9 mouse cellular contexts compared by ENCODE assay signal in genomic region chr10:75560549-75560899, GRCm38 (mm10). TPM values are rescaled to one million over a fixed set of nuclear protein-coding genes. Genes with fewer than 3 reads are reported as not detected.
DNase-seq lines count a peak whose midpoint lies in the region; ATAC-seq and TF ChIP-seq lines count a peak whose summit lies in the region.
"Had no signal": no experiment of that assay in that cellular context is flagged by ENCODE, and none has a peak within 500 bp of the region (broad histone marks: within the 10 kb centered on the region; RNA-seq: fewer than 3 reads in every experiment).

No protein-coding gene starts in this region.

- no peaks in the 10 kb centered on the region for H3K36me3 ChIP-seq in heart, embryonic 13.5 days
- no peaks in the 10 kb centered on the region for H3K36me3 ChIP-seq in ES-Bruce4 (ENCODE audit: control insufficient read depth, insufficient read depth, low read length, poor library complexity, severe bottlenecking)
- no peaks in the 10 kb centered on the region for H3K36me3 ChIP-seq in forebrain, embryonic 16.5 days (ENCODE audit: control insufficient read depth, insufficient read depth)
- H3K36me3 ChIP-seq in midbrain, embryonic 11.5 days (ENCODE audit: control insufficient read depth, insufficient read depth, low read length), result no peaks in the 10 kb centered on the region
- H3K36me3 ChIP-seq: G1E had no signal

- no peak for TF ChIP-seq EP300 in ES-Bruce4 (IDR thresholded peaks at IDR 0.05; ENCODE audit: insufficient read depth, low read depth, low read length)

- H3K27me3 ChIP-seq in heart, embryonic 13.5 days (replicated peaks), result peaks cover 80% of the 10 kb centered on the region
- peaks cover 4% of the 10 kb centered on the region; the same call in 1 of the 2 replicates for H3K27me3 ChIP-seq in ES-Bruce4 (ENCODE audit: control insufficient read depth, insufficient read depth, low read length, poor library complexity, severe bottlenecking)
- H3K27me3 ChIP-seq in forebrain, embryonic 16.5 days (replicated peaks; ENCODE audit: control insufficient read depth, insufficient read depth, low read length), result no peaks in the 10 kb centered on the region
- H3K27me3 ChIP-seq in midbrain, embryonic 11.5 days (ENCODE audit: control insufficient read depth, insufficient read depth, low read length), result peaks cover 25% of the 10 kb centered on the region

- H3K9me3 ChIP-seq in heart, embryonic 13.5 days, result no peaks in the 10 kb centered on the region
- no peaks in the 10 kb centered on the region for H3K9me3 ChIP-seq in ES-Bruce4 (replicated peaks; ENCODE audit: control insufficient read depth, insufficient read depth, low read length, poor library complexity, severe bottlenecking)
- no peaks in the 10 kb centered on the region for H3K9me3 ChIP-seq in forebrain, embryonic 16.5 days (ENCODE audit: control insufficient read depth, low read length)
- H3K9me3 ChIP-seq in midbrain, embryonic 11.5 days (ENCODE audit: control insufficient read depth, low read length), result no peaks in the 10 kb centered on the region
- H3K9me3 ChIP-seq: G1E had no signal

- peak overlapping the region; percentile 67 for H3K4me3 ChIP-seq in heart, embryonic 13.5 days
- peak overlapping the region; percentile 54 for H3K4me3 ChIP-seq in ES-Bruce4 (ENCODE audit: low read depth, low read length)
- peak overlapping the region; percentile 52 for H3K4me3 ChIP-seq in forebrain, embryonic 16.5 days (replicated peaks; ENCODE audit: low read length)
- peak overlapping the region; percentile 48 for H3K4me3 ChIP-seq in midbrain, embryonic 11.5 days (ENCODE audit: low read depth, low read length)

- H3K9ac ChIP-seq in heart, embryonic 13.5 days, result peak overlapping the region; percentile 86
- peak overlapping the region; percentile 64; the same call in 1 of the 2 replicates for H3K9ac ChIP-seq in ES-Bruce4 (ENCODE audit: low read depth, poor library complexity, severe bottlenecking)
- peak overlapping the region; percentile 83 for H3K9ac ChIP-seq in forebrain, embryonic 16.5 days (replicated peaks; ENCODE audit: low read depth, low read length)
- peak overlapping the region; percentile 68 for H3K9ac ChIP-seq in midbrain, embryonic 11.5 days (ENCODE audit: low read length)

- no peak for ATAC-seq in heart, embryonic 13.5 days (ENCODE audit: extremely low read depth, insufficient number of reproducible peaks, low FRiP score, low TSS enrichment)
- peak; percentile 9; the same call in 1 of the 2 replicates for ATAC-seq in forebrain, embryonic 16.5 days
- peak; percentile 12; the same call in 1 of the 2 replicates for ATAC-seq in midbrain, embryonic 11.5 days (ENCODE audit: low FRiP score)

- WGBS in heart, embryonic 13.5 days, result 11% methylated on average over 6 of the region's 6 CpGs
- 14% methylated on average over 6 of the region's 6 CpGs for WGBS in forebrain, embryonic 16.5 days
- 12% methylated on average over 6 of the region's 6 CpGs for WGBS in midbrain, embryonic 11.5 days

- DNase-seq in heart, postnatal 10 days, result no peak
- DNase-seq in midbrain, embryonic 11.5 days (ENCODE audit: low spot score, missing footprints), result no peak
- no peak for DNase-seq in right cerebral cortex, adult 18-20 months
- no peak for DNase-seq in frontal cortex, postnatal 10 days (ENCODE audit: low spot score in 2 of 2)
- DNase-seq in cerebellum, adult 11 months, result no peak

- peak overlapping the region; percentile 99 for H3K4me2 ChIP-seq in heart, embryonic 13.5 days
- peak overlapping the region; percentile 89 for H3K4me2 ChIP-seq in forebrain, embryonic 16.5 days (ENCODE audit: low read length)
- peak overlapping the region; percentile 65 for H3K4me2 ChIP-seq in midbrain, embryonic 11.5 days

- H3K4me1 ChIP-seq in heart, embryonic 13.5 days, result peaks cover 39% of the 10 kb centered on the region
- peaks cover 9% of the 10 kb centered on the region for H3K4me1 ChIP-seq in ES-Bruce4 (ENCODE audit: control insufficient read depth, insufficient read depth, low read length)
- H3K4me1 ChIP-seq in forebrain, embryonic 16.5 days (replicated peaks; ENCODE audit: control insufficient read depth, insufficient read depth, low read length), result peaks cover 42% of the 10 kb centered on the region
- peaks cover 9% of the 10 kb centered on the region for H3K4me1 ChIP-seq in midbrain, embryonic 11.5 days (ENCODE audit: control insufficient read depth, insufficient read depth, low read length)

- H3K27ac ChIP-seq in heart, embryonic 13.5 days (replicated peaks), result no peak overlapping the region
- no peak overlapping the region for H3K27ac ChIP-seq in ES-Bruce4 (ENCODE audit: insufficient read depth, low read length)
- peak overlapping the region; percentile 79 for H3K27ac ChIP-seq in forebrain, embryonic 16.5 days (ENCODE audit: low read length)
- H3K27ac ChIP-seq in midbrain, embryonic 11.5 days (ENCODE audit: low read depth, low read length), result no peak overlapping the region

- no peak for TF ChIP-seq CTCF in ES-Bruce4 (IDR thresholded peaks at IDR 0.05; ENCODE audit: low read depth, low read length)

- no peak for TF ChIP-seq POLR2A in ES-Bruce4 (IDR thresholded peaks at IDR 0.05; ENCODE audit: insufficient read depth, low read length)

- intact Hi-C loops in heart, postnatal 10 days (cut with DNase I), result no loop called here

RNA-seq across cellular contexts. Expression of gene Lrrc75b, which starts 0.4 kb away (rescaled TPM):
- 1.2 TPM in 2 replicates for polyA plus RNA-seq in heart, embryonic 13.5 days (2015; fragmentation: Nextera tagmentation; extraction: Ambion mirVana)
- 1 to 10 TPM; 1.0 to 1.2 TPM for total RNA-seq in heart, postnatal 10 days (2021)
- polyA plus RNA-seq in ES-Bruce4 (2011; ENCODE audit: insufficient read depth, insufficient read length, low read depth, missing spikeins), result not detected in 2 replicates
- 18.0 and 23.4 TPM in 2 replicates for polyA plus RNA-seq in forebrain, embryonic 16.5 days (2015; fragmentation: Nextera tagmentation; extraction: Ambion mirVana)
- polyA plus RNA-seq in midbrain, embryonic 11.5 days (2014; fragmentation: Nextera tagmentation; extraction: Ambion mirVana), result 3.3 and 4.1 TPM in 2 replicates
- polyA plus RNA-seq: G1E had no signal

RNA-seq across cellular contexts. Expression of gene Ggt1, which starts 0.9 kb away (rescaled TPM):
- polyA plus RNA-seq in heart, embryonic 13.5 days (2015; fragmentation: Nextera tagmentation; extraction: Ambion mirVana), result 0.52 and 0.76 TPM in 2 replicates
- total RNA-seq in heart, postnatal 10 days (2021), result not detected
- 2.8 and 4.4 TPM in 2 replicates for polyA plus RNA-seq in ES-Bruce4 (2011; ENCODE audit: insufficient read depth, insufficient read length, low read depth, missing spikeins)
- 0.53 and 1.0 TPM in 2 replicates for polyA plus RNA-seq in forebrain, embryonic 16.5 days (2015; fragmentation: Nextera tagmentation; extraction: Ambion mirVana)
- polyA plus RNA-seq in midbrain, embryonic 11.5 days (2014; fragmentation: Nextera tagmentation; extraction: Ambion mirVana), result 1.5 and 2.1 TPM in 2 replicates
- total RNA-seq: G1E had no signal
- polyA plus RNA-seq: G1E had no signal

RNA-seq across cellular contexts. Expression of gene Ggt5, which starts 28.6 kb away (rescaled TPM):
- 7.1 TPM in 2 replicates for polyA plus RNA-seq in heart, embryonic 13.5 days (2015; fragmentation: Nextera tagmentation; extraction: Ambion mirVana)
- total RNA-seq in heart, postnatal 10 days (2021), result 1 to 10 TPM; 6.8 to 8.7 TPM
- 0.81 and 0.90 TPM in 2 replicates for polyA plus RNA-seq in ES-Bruce4 (2011; ENCODE audit: insufficient read depth, insufficient read length, low read depth, missing spikeins)
- polyA plus RNA-seq in forebrain, embryonic 16.5 days (2015; fragmentation: Nextera tagmentation; extraction: Ambion mirVana), result 2.0 and 3.7 TPM in 2 replicates
- 0.25 and 0.29 TPM in 2 replicates for polyA plus RNA-seq in midbrain, embryonic 11.5 days (2014; fragmentation: Nextera tagmentation; extraction: Ambion mirVana)
- polyA plus RNA-seq: G1E had no signal

RNA-seq across cellular contexts. Expression of gene Gucd1, which starts 42.8 kb away (rescaled TPM):
- polyA plus RNA-seq in heart, embryonic 13.5 days (2015; fragmentation: Nextera tagmentation; extraction: Ambion mirVana), result 22.4 and 25.4 TPM in 2 replicates
- 10 to 100 TPM; 42.8 to 44.0 TPM for total RNA-seq in heart, postnatal 10 days (2021)
- polyA plus RNA-seq in ES-Bruce4 (2011; ENCODE audit: insufficient read depth, insufficient read length, low read depth, missing spikeins), result 8.1 and 9.9 TPM in 2 replicates
- 17.3 and 22.2 TPM in 2 replicates for polyA plus RNA-seq in forebrain, embryonic 16.5 days (2015; fragmentation: Nextera tagmentation; extraction: Ambion mirVana)
- 27.8 and 36.0 TPM in 2 replicates for polyA plus RNA-seq in midbrain, embryonic 11.5 days (2014; fragmentation: Nextera tagmentation; extraction: Ambion mirVana)

RNA-seq across cellular contexts. Expression of gene Snrpd3, which starts 43.2 kb away (rescaled TPM):
- polyA plus RNA-seq in heart, embryonic 13.5 days (2015; fragmentation: Nextera tagmentation; extraction: Ambion mirVana), result 96.6 and 101 TPM in 2 replicates
- 10 to 100 TPM; 67.9 to 75.9 TPM for total RNA-seq in heart, postnatal 10 days (2021)
- 506 and 548 TPM in 2 replicates for polyA plus RNA-seq in ES-Bruce4 (2011; ENCODE audit: insufficient read depth, insufficient read length, low read depth, missing spikeins)
- 135 and 147 TPM in 2 replicates for polyA plus RNA-seq in forebrain, embryonic 16.5 days (2015; fragmentation: Nextera tagmentation; extraction: Ambion mirVana)
- 199 and 208 TPM in 2 replicates for polyA plus RNA-seq in midbrain, embryonic 11.5 days (2014; fragmentation: Nextera tagmentation; extraction: Ambion mirVana)
